Mouse (Mus musculus): Measurements from ENCODE around the gene Rcn2. TPM values are rescaled to one million over a fixed set of nuclear protein-coding genes. Genes with fewer than 3 reads are reported as not detected.
"Not testable (repeated sequence)": the region's sequence is repeated elsewhere in the genome, so short reads cannot be mapped to it uniquely, and the experiment has no call there.

Gene Rcn2
- 10 to 100 TPM; 96.5 to 97.5 TPM for total RNA-seq (2021)
- long read RNA-seq, transcript Rcn2-201 (7 exons, 2,024 nt) = major isoform, 174 of 189 reads
- long read RNA-seq, partial matches to known transcripts = 10 of 189 reads
- long read RNA-seq, other reads (novel, unspliced or antisense) = 5 of 189 reads

GRCm38 (mm10) chr9:56041372-56042180 is at the start of gene Rcn2:
Gene Rcn2 (plus strand): TSS chr9:56041845.
- peak; percentile 93 to 97 for DNase-seq (ENCODE audit: low spot score in 2 of 2)

GRCm38 (mm10) chr9:56004679-56005078 is 37.0 kb upstream of the Rcn2 start:
- DNase-seq (ENCODE audit: low spot score in 2 of 2) = not testable (repeated sequence)

- DNase-seq (ENCODE audit: low spot score in 2 of 2) = no peak
Observed at GRCm38 (mm10) chr9:56010450-56010849, 31.2 kb upstream of the Rcn2 start, which contains the start of gene 4930563M21Rik. Gene 4930563M21Rik (minus strand): TSS chr9:56010550.

GRCm38 (mm10) chr9:56024772-56025171 is 16.9 kb upstream of the Rcn2 start:
- no peak for DNase-seq (ENCODE audit: low spot score in 2 of 2)

GRCm38 (mm10) chr9:56027292-56027691 is 14.4 kb upstream of the Rcn2 start:
- no peak for DNase-seq (ENCODE audit: low spot score in 2 of 2)

- no peak for DNase-seq (ENCODE audit: low spot score in 2 of 2)
Observed at GRCm38 (mm10) chr9:56032219-56032618, 9.4 kb upstream of the Rcn2 start.

- no peak for DNase-seq (ENCODE audit: low spot score in 2 of 2)
Observed at GRCm38 (mm10) chr9:56042181-56042621, 556 bp downstream of the Rcn2 start.

GRCm38 (mm10) chr9:56053796-56054195 is 12.2 kb downstream of the Rcn2 start:
- peak in 1 of 2 experiments; percentile 18 for DNase-seq (ENCODE audit: low spot score in 2 of 2)

- no peak for DNase-seq (ENCODE audit: low spot score in 2 of 2)
Observed at GRCm38 (mm10) chr9:56056147-56056546, 14.5 kb downstream of the Rcn2 start.

- DNase-seq (ENCODE audit: low spot score in 2 of 2) = no peak
Observed at GRCm38 (mm10) chr9:56062336-56062735, 20.7 kb downstream of the Rcn2 start.

GRCm38 (mm10) chr9:56065011-56065410 is 23.4 kb downstream of the Rcn2 start:
- DNase-seq (ENCODE audit: low spot score in 2 of 2) = no peak

GRCm38 (mm10) chr9:56067964-56068363 is 26.3 kb downstream of the Rcn2 start:
- DNase-seq (ENCODE audit: low spot score in 2 of 2) = no peak

- no peak for DNase-seq (ENCODE audit: low spot score in 2 of 2)
Observed at GRCm38 (mm10) chr9:56068630-56069029, 27.0 kb downstream of the Rcn2 start.

GRCm38 (mm10) chr9:56072861-56073260 is 31.2 kb downstream of the Rcn2 start:
- DNase-seq (ENCODE audit: low spot score in 2 of 2) = no peak

GRCm38 (mm10) chr9:56074863-56075262 is 33.2 kb downstream of the Rcn2 start:
- no peak for DNase-seq (ENCODE audit: low spot score in 2 of 2)

- peak in 1 of 2 experiments; percentile 79 for DNase-seq (ENCODE audit: low spot score in 2 of 2)
Observed at GRCm38 (mm10) chr9:56075264-56075663, 33.6 kb downstream of the Rcn2 start.

- no peak for DNase-seq (ENCODE audit: low spot score in 2 of 2)
Observed at GRCm38 (mm10) chr9:56075901-56076620, 34.4 kb downstream of the Rcn2 start.

- DNase-seq (ENCODE audit: low spot score in 2 of 2) = no peak
Observed at GRCm38 (mm10) chr9:56079587-56079986, 37.9 kb downstream of the Rcn2 start.

GRCm38 (mm10) chr9:56086524-56086923 is 44.9 kb downstream of the Rcn2 start:
- DNase-seq (ENCODE audit: low spot score in 2 of 2) = no peak

GRCm38 (mm10) chr9:56089778-56090520 is 48.3 kb downstream of the Rcn2 start, which contains the start of gene Pstpip1:
Gene Pstpip1 (plus strand): TSS chr9:56089962.
- peak; percentile 63 to 77 for DNase-seq (ENCODE audit: low spot score in 2 of 2)
